Mouse (Mus musculus): ENCODE data around the gene Pip5k1a. TPM values are rescaled to one million over a fixed set of nuclear protein-coding genes. Genes with fewer than 3 reads are reported as not detected.
"Not testable (repeated sequence)": the region's sequence is repeated elsewhere in the genome, so short reads cannot be mapped to it uniquely, and the experiment has no call there.

Gene Pip5k1a
- polyA plus RNA-seq, 1 experiment from 2014 or later: 12.7 TPM

DNA sequence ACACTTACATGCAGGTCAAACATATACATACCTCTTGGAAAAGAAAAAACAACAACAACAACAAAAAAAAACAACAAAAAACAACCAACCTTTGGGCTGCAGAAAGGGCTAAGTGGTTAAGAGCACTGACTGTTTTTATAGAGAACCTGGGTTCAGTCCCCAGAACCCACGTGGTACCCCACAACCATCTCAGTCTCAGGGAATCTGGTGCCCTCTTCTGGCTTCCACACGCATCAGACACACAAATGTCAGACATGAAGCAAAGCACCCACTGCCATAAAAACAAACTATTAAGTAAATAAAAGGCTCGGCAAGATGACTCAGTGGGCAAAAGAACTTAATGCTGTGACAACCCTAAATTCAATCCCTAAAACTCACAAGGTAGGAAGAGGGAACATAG, 76.8 kb downstream of the Pip5k1a start:
- no peak overlapping the region for H3K4me3 ChIP-seq (replicated peaks; ENCODE audit: low read length)
- DNase-seq (ENCODE audit: low spot score): no peak
- H3K27ac ChIP-seq: no peak overlapping the region
- peaks cover 55% of the 10 kb centered on the region for H3K36me3 ChIP-seq (replicated peaks; ENCODE audit: control insufficient read depth, insufficient read depth)
- no peak overlapping the region for H3K9ac ChIP-seq
- no peak overlapping the region for H3K4me2 ChIP-seq (replicated peaks)
- no peaks in the 10 kb centered on the region for H3K9me3 ChIP-seq (ENCODE audit: control insufficient read depth, low read length)
- H3K4me1 ChIP-seq (replicated peaks; ENCODE audit: control insufficient read depth, insufficient read depth, low read length): no peaks in the 10 kb centered on the region
- no peaks in the 10 kb centered on the region for H3K27me3 ChIP-seq (ENCODE audit: control insufficient read depth, insufficient read depth, low read length)
- WGBS: 74% methylated on average over 3 of the region's 3 CpGs
- ATAC-seq (ENCODE audit: low FRiP score): no peak

DNA sequence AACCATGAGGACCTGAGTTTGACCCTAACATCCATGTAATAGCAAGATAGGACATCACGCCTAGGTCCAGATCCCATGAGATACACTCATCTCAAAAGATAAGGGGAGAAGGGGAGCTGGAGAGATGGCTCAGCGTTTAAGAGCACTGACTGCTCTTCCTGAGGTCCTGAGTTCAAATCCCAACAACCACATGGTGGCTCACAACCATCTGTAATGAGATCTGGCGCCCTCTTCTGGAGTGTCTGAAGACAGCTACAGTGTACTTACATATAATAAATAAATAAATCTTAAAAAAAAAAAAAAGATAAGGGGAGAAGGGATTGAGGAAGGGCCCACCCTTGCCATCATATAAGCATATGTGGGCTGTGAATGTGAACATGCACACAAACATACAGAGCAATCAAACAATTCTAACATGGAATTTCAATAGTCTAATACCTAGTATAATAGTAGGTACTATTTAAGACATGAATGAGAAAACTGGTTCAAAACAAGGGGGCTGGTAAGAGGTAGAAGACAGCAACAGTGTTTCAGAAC, 77.4 kb downstream of the Pip5k1a start:
- H3K4me1 ChIP-seq (replicated peaks; ENCODE audit: control insufficient read depth, insufficient read depth, low read length); H3K4me3 ChIP-seq (replicated peaks; ENCODE audit: low read length); H3K9me3 ChIP-seq (ENCODE audit: control insufficient read depth, low read length); H3K27ac ChIP-seq; DNase-seq (ENCODE audit: low spot score); H3K4me2 ChIP-seq (replicated peaks); ATAC-seq (ENCODE audit: low FRiP score); H3K9ac ChIP-seq; H3K27me3 ChIP-seq (ENCODE audit: control insufficient read depth, insufficient read depth, low read length): not testable (repeated sequence)
- H3K36me3 ChIP-seq (replicated peaks; ENCODE audit: control insufficient read depth, insufficient read depth): peaks cover 49% of the 10 kb centered on the region
- 82% methylated on average over 3 of the region's 3 CpGs for WGBS

DNA sequence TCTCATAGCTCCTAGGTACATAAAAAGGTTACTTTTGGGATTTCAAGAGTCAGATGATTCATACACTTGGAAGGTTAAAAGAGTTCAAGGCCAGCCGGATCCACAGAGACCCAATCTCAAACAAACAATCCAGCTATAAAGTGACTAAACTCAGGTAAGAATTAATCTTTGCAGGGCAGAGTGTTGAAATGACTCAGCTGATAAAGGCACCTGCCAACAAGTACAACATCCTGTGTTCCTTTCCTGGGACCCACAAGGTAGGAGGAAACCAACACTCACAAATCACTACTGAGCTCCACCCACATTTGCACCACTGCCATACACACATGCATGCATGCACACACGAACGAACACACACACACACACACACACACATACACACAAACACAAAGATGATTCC, 78.1 kb downstream of the Pip5k1a start:
- no peak for DNase-seq (ENCODE audit: low spot score)
- Histone ChIP-seq H3K27me3 (ENCODE audit: control insufficient read depth, insufficient read depth, low read length) (no peaks in the 10 kb centered on the region), H3K4me1 (replicated peaks; ENCODE audit: control insufficient read depth, insufficient read depth, low read length) (no peaks in the 10 kb centered on the region), H3K4me2 (replicated peaks) (no peak overlapping the region), H3K27ac (no peak overlapping the region), H3K36me3 (replicated peaks; ENCODE audit: control insufficient read depth, insufficient read depth) (peaks cover 41% of the 10 kb centered on the region), H3K9ac (no peak overlapping the region), H3K4me3 (replicated peaks; ENCODE audit: low read length) (no peak overlapping the region), H3K9me3 (ENCODE audit: control insufficient read depth, low read length) (no peaks in the 10 kb centered on the region)
- WGBS: 92% methylated on average over 3 of the region's 3 CpGs
- no peak for ATAC-seq (ENCODE audit: low FRiP score)

DNA sequence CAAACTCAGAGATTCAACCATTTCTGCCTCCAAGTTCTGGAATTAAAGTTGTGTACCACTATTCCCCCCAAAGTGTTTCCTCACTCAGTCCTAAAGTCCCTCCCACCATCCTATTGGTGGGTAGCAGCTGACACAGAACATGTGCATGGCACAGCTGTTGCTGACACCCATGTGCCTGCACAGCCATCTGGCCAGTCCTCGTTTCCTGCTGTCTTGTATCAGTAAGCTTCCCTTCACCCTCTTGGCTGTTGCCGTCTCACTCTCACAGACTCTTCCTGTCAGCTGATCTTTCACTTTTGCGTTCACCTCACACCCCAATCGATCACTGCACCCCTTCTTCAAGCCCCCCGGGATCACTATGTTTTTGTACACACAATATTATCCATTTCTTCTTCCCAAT, 79.0 kb downstream of the Pip5k1a start:
- WGBS: 67% methylated on average over 5 of the region's 5 CpGs
- H3K27ac ChIP-seq: no peak overlapping the region
- no peaks in the 10 kb centered on the region for H3K9me3 ChIP-seq (ENCODE audit: control insufficient read depth, low read length)
- H3K4me3 ChIP-seq (replicated peaks; ENCODE audit: low read length): no peak overlapping the region
- no peaks in the 10 kb centered on the region for H3K4me1 ChIP-seq (replicated peaks; ENCODE audit: control insufficient read depth, insufficient read depth, low read length)
- H3K36me3 ChIP-seq (replicated peaks; ENCODE audit: control insufficient read depth, insufficient read depth): peaks cover 32% of the 10 kb centered on the region
- H3K9ac ChIP-seq: no peak overlapping the region
- no peaks in the 10 kb centered on the region for H3K27me3 ChIP-seq (ENCODE audit: control insufficient read depth, insufficient read depth, low read length)
- H3K4me2 ChIP-seq (replicated peaks): no peak overlapping the region
- no peak for DNase-seq (ENCODE audit: low spot score)
- no peak for ATAC-seq (ENCODE audit: low FRiP score)

DNA sequence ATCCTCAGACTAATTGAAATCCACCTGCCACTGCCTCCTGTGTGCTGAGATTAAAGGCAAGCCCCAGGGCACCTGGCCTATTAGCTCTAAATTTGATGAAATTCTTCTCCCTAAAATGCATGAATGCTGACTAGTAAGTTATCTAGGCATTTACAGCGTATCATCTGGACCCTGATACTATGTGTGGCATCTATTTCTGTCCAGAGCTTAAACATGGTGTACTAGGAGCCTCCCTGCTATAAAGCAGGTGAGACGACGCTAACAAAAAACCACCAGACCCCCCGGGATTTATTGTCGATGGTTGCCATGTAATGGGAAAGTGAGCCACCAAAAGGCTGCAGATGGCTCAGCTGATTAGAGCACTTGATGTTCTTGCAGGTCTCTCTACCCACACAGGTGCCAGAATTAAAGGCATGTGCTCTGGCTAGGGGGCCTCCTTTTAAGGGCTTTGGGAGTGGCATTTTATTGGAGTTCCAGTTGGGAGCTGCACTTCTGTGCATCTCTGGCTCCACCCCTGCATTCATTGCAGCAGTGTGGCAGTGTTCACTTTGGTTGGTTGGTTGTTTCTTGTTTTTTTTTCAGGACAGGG, 79.6 kb downstream of the Pip5k1a start:
- no peak for DNase-seq (ENCODE audit: low spot score)
- Histone ChIP-seq H3K4me2 (replicated peaks) (no peak overlapping the region), H3K27me3 (ENCODE audit: control insufficient read depth, insufficient read depth, low read length) (no peaks in the 10 kb centered on the region), H3K9ac (no peak overlapping the region), H3K27ac (no peak overlapping the region), H3K36me3 (replicated peaks; ENCODE audit: control insufficient read depth, insufficient read depth) (peaks cover 27% of the 10 kb centered on the region), H3K4me3 (replicated peaks; ENCODE audit: low read length) (no peak overlapping the region), H3K9me3 (ENCODE audit: control insufficient read depth, low read length) (no peaks in the 10 kb centered on the region), H3K4me1 (replicated peaks; ENCODE audit: control insufficient read depth, insufficient read depth, low read length) (no peaks in the 10 kb centered on the region)
- 57% methylated on average over 5 of the region's 5 CpGs for WGBS
- ATAC-seq (ENCODE audit: low FRiP score): no peak

DNA sequence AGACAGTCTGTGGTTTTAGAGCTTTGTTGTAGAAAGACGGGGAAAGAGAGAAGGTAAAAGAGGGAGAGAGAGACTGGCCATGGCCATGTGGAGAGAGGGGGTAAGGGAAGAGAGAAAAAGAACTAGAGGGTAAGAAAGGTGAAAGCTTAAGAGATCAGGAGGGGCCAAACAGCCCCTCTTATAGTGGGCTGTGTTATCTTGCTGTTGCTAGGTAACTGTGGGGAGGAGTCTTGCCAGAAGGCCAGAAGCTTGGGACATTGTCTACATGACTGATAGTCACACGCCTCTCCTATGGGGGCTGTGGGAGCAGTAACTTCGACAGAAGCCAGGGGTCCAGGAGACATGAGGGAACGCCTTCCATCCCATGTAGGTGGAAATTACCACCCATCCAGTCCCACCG, 81.5 kb downstream of the Pip5k1a start:
- H3K9ac ChIP-seq: no peak overlapping the region
- no peak overlapping the region for H3K27ac ChIP-seq
- no peak overlapping the region for H3K4me3 ChIP-seq (replicated peaks; ENCODE audit: low read length)
- H3K4me1 ChIP-seq (replicated peaks; ENCODE audit: control insufficient read depth, insufficient read depth, low read length): no peaks in the 10 kb centered on the region
- no peaks in the 10 kb centered on the region for H3K27me3 ChIP-seq (ENCODE audit: control insufficient read depth, insufficient read depth, low read length)
- no peaks in the 10 kb centered on the region for H3K9me3 ChIP-seq (ENCODE audit: control insufficient read depth, low read length)
- peaks cover 7% of the 10 kb centered on the region for H3K36me3 ChIP-seq (replicated peaks; ENCODE audit: control insufficient read depth, insufficient read depth)
- 44% methylated on average over 5 of the region's 5 CpGs for WGBS
- ATAC-seq (ENCODE audit: low FRiP score) (no peak), DNase-seq (ENCODE audit: low spot score) (no peak)
- no peak overlapping the region for H3K4me2 ChIP-seq (replicated peaks)

DNA sequence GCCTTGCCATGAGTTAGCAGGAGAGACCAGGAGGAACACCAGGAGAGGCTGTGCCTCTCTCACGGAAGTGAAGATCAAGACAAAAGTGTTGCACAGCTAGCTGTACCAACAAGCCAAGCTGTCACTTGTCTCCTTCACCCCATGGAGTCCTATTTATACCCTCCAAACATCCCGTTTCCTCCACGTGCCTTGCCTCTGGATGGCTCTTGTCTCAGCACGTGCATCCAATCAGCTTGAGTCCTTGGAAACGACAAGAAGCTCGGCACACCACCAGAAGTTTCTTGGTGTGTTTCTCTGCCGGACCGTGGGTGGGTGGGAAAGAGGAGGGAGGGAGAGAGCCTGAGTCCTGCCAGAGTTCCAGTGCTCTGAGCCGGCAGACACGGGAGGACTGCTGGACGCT, 82.2 kb downstream of the Pip5k1a start:
- ATAC-seq (ENCODE audit: low FRiP score) (no peak; the same call in 1 of the 2 replicates), DNase-seq (ENCODE audit: low spot score) (no peak)
- Histone ChIP-seq H3K4me1 (replicated peaks; ENCODE audit: control insufficient read depth, insufficient read depth, low read length) (no peaks in the 10 kb centered on the region), H3K9me3 (ENCODE audit: control insufficient read depth, low read length) (no peaks in the 10 kb centered on the region), H3K36me3 (replicated peaks; ENCODE audit: control insufficient read depth, insufficient read depth) (peaks cover under 1% of the 10 kb centered on the region), H3K9ac (no peak overlapping the region), H3K27me3 (ENCODE audit: control insufficient read depth, insufficient read depth, low read length) (no peaks in the 10 kb centered on the region), H3K27ac (no peak overlapping the region), H3K4me2 (replicated peaks) (0 out of 2 replicates have a peak overlapping the region, but pooled peaks have one; percentile 1), H3K4me3 (replicated peaks; ENCODE audit: low read length) (no peak overlapping the region)
- WGBS: 29% methylated on average over 11 of the region's 11 CpGs

DNA sequence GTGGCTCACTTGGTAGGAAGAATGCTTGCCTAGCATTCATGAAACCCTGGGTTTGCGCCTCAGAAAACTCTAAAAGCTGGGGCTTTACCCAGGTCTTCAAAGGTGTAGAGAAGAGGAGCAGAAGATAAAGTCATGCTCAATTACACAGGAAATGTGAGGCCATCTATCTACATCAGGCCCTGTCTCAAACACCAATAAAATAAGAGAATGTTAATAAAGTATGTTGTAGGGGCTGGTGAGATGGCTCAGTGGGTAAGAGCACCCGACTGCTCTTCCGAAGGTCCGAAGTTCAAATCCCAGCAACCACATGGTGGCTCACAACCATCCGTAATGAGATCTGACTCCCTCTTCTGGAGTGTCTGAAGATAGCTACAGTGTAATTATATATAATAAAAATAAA, 85.8 kb downstream of the Pip5k1a start:
- not testable (repeated sequence) for H3K27me3 ChIP-seq (ENCODE audit: control insufficient read depth, insufficient read depth, low read length); ATAC-seq (ENCODE audit: low FRiP score); H3K9me3 ChIP-seq (ENCODE audit: control insufficient read depth, low read length); H3K27ac ChIP-seq; H3K4me2 ChIP-seq (replicated peaks); H3K4me1 ChIP-seq (replicated peaks; ENCODE audit: control insufficient read depth, insufficient read depth, low read length); DNase-seq (ENCODE audit: low spot score); H3K36me3 ChIP-seq (replicated peaks; ENCODE audit: control insufficient read depth, insufficient read depth); H3K4me3 ChIP-seq (replicated peaks; ENCODE audit: low read length); H3K9ac ChIP-seq
- WGBS: 92% methylated on average over 5 of the region's 5 CpGs

DNA sequence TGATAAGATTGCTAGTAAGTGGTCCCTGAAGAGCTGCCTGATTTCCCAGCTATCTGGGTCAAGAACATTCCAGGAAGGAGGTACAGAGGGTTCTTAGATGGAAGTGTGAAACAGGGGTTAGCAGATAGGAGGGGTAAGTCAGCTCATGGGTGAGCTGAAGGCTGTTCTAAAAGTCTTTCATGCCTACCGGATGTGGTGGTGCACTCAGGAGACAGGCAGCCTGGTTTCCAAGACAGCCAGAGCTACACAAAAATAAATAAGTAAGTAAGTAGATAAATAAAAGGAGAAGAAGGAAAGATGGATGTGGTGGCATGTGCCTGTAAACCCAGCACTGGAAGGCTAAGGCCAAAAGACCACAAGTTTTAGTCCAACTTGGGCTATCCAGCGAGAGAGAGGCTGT, 88.0 kb downstream of the Pip5k1a start:
- Histone ChIP-seq H3K27ac (no peak overlapping the region), H3K9me3 (ENCODE audit: control insufficient read depth, low read length) (no peaks in the 10 kb centered on the region), H3K27me3 (ENCODE audit: control insufficient read depth, insufficient read depth, low read length) (no peaks in the 10 kb centered on the region), H3K36me3 (replicated peaks; ENCODE audit: control insufficient read depth, insufficient read depth) (no peaks in the 10 kb centered on the region), H3K9ac (no peak overlapping the region), H3K4me1 (replicated peaks; ENCODE audit: control insufficient read depth, insufficient read depth, low read length) (peaks cover 12% of the 10 kb centered on the region), H3K4me3 (replicated peaks; ENCODE audit: low read length) (no peak overlapping the region), H3K4me2 (replicated peaks) (no peak overlapping the region)
- WGBS: 86% methylated on average over 2 of the region's 2 CpGs
- no peak for DNase-seq (ENCODE audit: low spot score)
- ATAC-seq (ENCODE audit: low FRiP score): no peak
